Mouse (Mus musculus) bone marrow, adult 2 months (tissue): ENCODE results near the gene Sys1.

ENCODE experiments used
- CTCF ChIP-seq: fragments of 200-500 bp; IDR thresholded peaks from 2 replicates; pipeline ENCODE4 v1.5.1; 2011; ENCODE audit warnings: low read length, control low read depth; ENCODE audit not compliant: control insufficient read depth, insufficient read depth
- POLR2A ChIP-seq: fragments of 200-500 bp; IDR thresholded peaks from 2 replicates; pipeline ENCODE4 v1.6.1; 2011; ENCODE audit warnings: low read depth, mild to moderate bottlenecking, control low read depth, low read length, borderline replicate concordance; ENCODE audit not compliant: control insufficient read depth

DNA sequence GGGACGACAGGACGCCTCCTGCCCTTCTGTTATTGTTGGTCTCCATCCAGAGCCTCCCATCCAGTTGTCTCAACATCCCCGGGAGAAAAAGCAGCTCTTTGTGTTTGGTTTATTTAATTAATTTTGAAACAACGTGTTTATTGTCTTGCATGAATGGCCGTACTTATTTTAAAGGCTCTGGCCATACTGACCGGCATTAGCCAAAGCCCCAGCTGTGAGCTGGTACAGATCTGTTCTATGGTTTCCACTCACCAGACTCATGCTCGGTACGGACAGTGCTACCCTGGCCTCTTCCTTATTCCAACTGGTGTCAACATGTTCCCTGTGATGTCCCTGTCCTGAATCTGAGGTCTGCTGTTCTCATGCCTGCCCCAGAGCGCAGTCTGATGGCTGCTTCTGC, 59.1 kb downstream of the Sys1 start:
- TF ChIP-seq CTCF (no peak), POLR2A (no peak)
